Mouse (Mus musculus) embryonic fibroblast, embryonic 13.5 days (primary cell): Measurements from ENCODE around the gene Diaph2. TPM values are rescaled to one million over a fixed set of nuclear protein-coding genes. Genes with fewer than 3 reads are reported as not detected.

ENCODE experiments used
- H3K27ac ChIP-seq: 2 replicates; pipeline ENCODE4 v1.5.1; 2012; ENCODE audit warnings: low read length, control low read depth, inconsistent platforms; ENCODE audit not compliant: insufficient read depth
- H3K4me1 ChIP-seq: 2 replicates; pipeline ENCODE4 v1.6.1; 2011; ENCODE audit warnings: low read length; ENCODE audit not compliant: control insufficient read depth, insufficient read depth
- H3K4me3 ChIP-seq: 2 replicates; pipeline ENCODE4 v1.5.1; 2011; ENCODE audit warnings: mild to moderate bottlenecking, control low read depth, low read length; ENCODE audit not compliant: insufficient read depth
- CTCF ChIP-seq: IDR thresholded peaks from 2 replicates; pipeline ENCODE4 v1.5.1; 2011; ENCODE audit warnings: mild to moderate bottlenecking, control low read depth, low read length, moderate library complexity, borderline replicate concordance; ENCODE audit not compliant: insufficient read depth
- POLR2A ChIP-seq: IDR thresholded peaks from 2 replicates; pipeline ENCODE4 v1.6.1; 2011; ENCODE audit warnings: low read depth, mild to moderate bottlenecking, control low read depth, low read length, moderate library complexity
- polyA plus RNA-seq: library from polyadenylated mRNA; stranded (reverse); fragments of >200 nt; gene quantifications from 2 replicates; pipeline ENCODE4 v1.2.4, GENCODE M21; 2011; ENCODE audit warnings: low read depth; ENCODE audit not compliant: missing spikeins, insufficient read length

Gene Diaph2
- polyA plus RNA-seq, 1 experiment = 17.7 TPM

GRCm38 (mm10) chrX:130408985-130409384, 659.4 kb downstream of the Diaph2 start:
- TF ChIP-seq CTCF (no peak), POLR2A (no peak)

GRCm38 (mm10) chrX:130423134-130423533, 673.6 kb downstream of the Diaph2 start:
- no peak for TF ChIP-seq POLR2A
- H3K4me1 ChIP-seq = no peaks in the 10 kb centered on the region
- no peak overlapping the region for H3K4me3 ChIP-seq
- no peak overlapping the region for H3K27ac ChIP-seq

More at GRCm38 (mm10) chrX:130408985-130409384, 659.4 kb downstream of the Diaph2 start:
- H3K27ac ChIP-seq = no peak overlapping the region
- H3K4me3 ChIP-seq = no peak overlapping the region
- no peaks in the 10 kb centered on the region for H3K4me1 ChIP-seq

- Histone ChIP-seq H3K4me3 (no peak overlapping the region), H3K4me1 (no peaks in the 10 kb centered on the region), H3K27ac (no peak overlapping the region)
- TF ChIP-seq POLR2A (no peak), CTCF (no peak)
These were observed 702.4 kb downstream of the Diaph2 start for GRCm38 (mm10) chrX:130451822-130452487.

- H3K4me1 ChIP-seq = no peaks in the 10 kb centered on the region
- TF ChIP-seq POLR2A = no peak
- no peak for TF ChIP-seq CTCF
- H3K4me3 ChIP-seq = no peak overlapping the region
- no peak overlapping the region for H3K27ac ChIP-seq
These were observed 702.9 kb downstream of the Diaph2 start for GRCm38 (mm10) chrX:130452488-130452823.

- Histone ChIP-seq H3K4me3 (no peak overlapping the region), H3K4me1 (no peaks in the 10 kb centered on the region), H3K27ac (0 out of 2 replicates have a peak overlapping the region, but pooled peaks have one; percentile 11)
- TF ChIP-seq CTCF (no peak), POLR2A (no peak)
These were observed 723.6 kb downstream of the Diaph2 start for GRCm38 (mm10) chrX:130473133-130473532.

- Histone ChIP-seq H3K4me3 (no peak overlapping the region), H3K4me1 (no peaks in the 10 kb centered on the region), H3K27ac (no peak overlapping the region)
- TF ChIP-seq POLR2A = no peak
- no peak for TF ChIP-seq CTCF
These were observed 731.3 kb downstream of the Diaph2 start for GRCm38 (mm10) chrX:130480877-130481276.

- Histone ChIP-seq H3K4me3 (no peak overlapping the region), H3K27ac (no peak overlapping the region), H3K4me1 (no peaks in the 10 kb centered on the region)
- no peak for TF ChIP-seq CTCF
- TF ChIP-seq POLR2A = no peak
These were observed 753.3 kb downstream of the Diaph2 start for GRCm38 (mm10) chrX:130502680-130503464.

- TF ChIP-seq POLR2A = no peak
- no peak for TF ChIP-seq CTCF
- no peak overlapping the region for H3K27ac ChIP-seq
- no peak overlapping the region for H3K4me3 ChIP-seq
- H3K4me1 ChIP-seq = no peaks in the 10 kb centered on the region
These were observed 753.9 kb downstream of the Diaph2 start for GRCm38 (mm10) chrX:130503465-130503860.

GRCm38 (mm10) chrX:130505626-130506025, 756.1 kb downstream of the Diaph2 start:
- TF ChIP-seq CTCF (no peak), POLR2A (no peak)
- H3K27ac ChIP-seq = no peak overlapping the region

More at GRCm38 (mm10) chrX:130505626-130506025, 756.1 kb downstream of the Diaph2 start:
- H3K4me3 ChIP-seq = no peak overlapping the region
- H3K4me1 ChIP-seq = no peaks in the 10 kb centered on the region
